Mouse (Mus musculus) liver, embryonic 14.5 days (tissue): ENCODE data around the gene Dhrs4. TPM values are rescaled to one million over a fixed set of nuclear protein-coding genes. Genes with fewer than 3 reads are reported as not detected.

Source experiments
- ATAC-seq: fragments of 200-750 bp; cut with Nextera tagmentation; 2 replicates; pipeline ENCODE4 v1.8.0; 2017; ENCODE audit warnings: moderate number of reproducible peaks, mild to moderate bottlenecking, moderate library complexity; ENCODE audit not compliant: insufficient read depth
- DNase-seq, 3 experiments: peaks; one replicate each; pipeline ENCODE4 v3.0.0-alpha.2; 2012 to 2013; ENCODE audit warnings: low read depth in 3 of 3, low spot score in 3 of 3
- H3K27ac ChIP-seq: fragments of 300-500 bp; sonication (generic); 2 replicates; pipeline ENCODE4 v1.5.1; 2014; ENCODE audit warnings: moderate library complexity, mild to moderate bottlenecking, control low read depth, inconsistent platforms
- H3K27me3 ChIP-seq: fragments of 300-500 bp; sonication (generic); 2 replicates; pipeline ENCODE4 v1.6.1; 2014; ENCODE audit warnings: mild to moderate bottlenecking, low read length, moderate library complexity; ENCODE audit not compliant: control insufficient read depth, insufficient read depth
- H3K36me3 ChIP-seq: fragments of 300-500 bp; sonication (generic); replicated peaks from 2 replicates; pipeline ENCODE4 v1.6.1; 2014; ENCODE audit warnings: low read depth; ENCODE audit not compliant: control insufficient read depth, insufficient read depth
- H3K4me1 ChIP-seq, 2 experiments: fragments of 200-500 bp in 1 of 2; fragments of 300-500 bp in 1 of 2; sonication (generic) in 1 of 2; replicated peaks; 2 replicates each; pipeline ENCODE4 v1.6.1; 2012 to 2014; ENCODE audit warnings: antibody characterized with exemption in 1 of 2, inconsistent platforms in 1 of 2, low read length in 1 of 2; ENCODE audit not compliant: control insufficient read depth in 2 of 2, insufficient read depth in 2 of 2
- H3K4me2 ChIP-seq: fragments of 300-500 bp; sonication (generic); 2 replicates; pipeline ENCODE4 v1.6.1; 2014; ENCODE audit warnings: low read depth, mild to moderate bottlenecking, control low read depth, moderate library complexity
- H3K4me3 ChIP-seq, 2 experiments: fragments of 200-500 bp in 1 of 2; fragments of 300-500 bp in 1 of 2; sonication (generic) in 1 of 2; 2 replicates each; pipeline ENCODE4 v1.5.1; 2012 to 2014; ENCODE audit warnings: low read depth in 2 of 2, low read length in 2 of 2, mild to moderate bottlenecking in 2 of 2, control low read depth in 1 of 2, inconsistent platforms in 1 of 2, moderate library complexity in 1 of 2; ENCODE audit not compliant: insufficient read depth in 1 of 2
- H3K9ac ChIP-seq: fragments of 300-500 bp; sonication (generic); replicated peaks from 2 replicates; pipeline ENCODE4 v1.6.1; 2014; ENCODE audit warnings: mild to moderate bottlenecking, control low read depth, moderate library complexity
- H3K9me3 ChIP-seq: fragments of 300-500 bp; sonication (generic); 2 replicates; pipeline ENCODE4 v1.6.1; 2016; ENCODE audit warnings: low read length, mixed read lengths; ENCODE audit not compliant: control insufficient read depth
- CTCF ChIP-seq: IDR thresholded peaks from 2 replicates; pipeline ENCODE4 v1.5.1; 2016; ENCODE audit warnings: antibody characterized with exemption, low read depth, control low read depth
- EP300 ChIP-seq: IDR thresholded peaks from 2 replicates; pipeline ENCODE4 v1.6.1; 2016; ENCODE audit warnings: antibody characterized with exemption, low read depth
- WGBS: fragments of 180-500 bp; shearing (Covaris S2); extraction: QIAGEN DNeasy Blood & Tissue Kit; methylation state at CpG from one replicate; pipeline ENCODE4 v1.1.7; 2014; ENCODE audit not compliant: insufficient replicate concordance; 5-methylcytosine and 5-hydroxymethylcytosine counted together
- polyA plus RNA-seq, 2 experiments: library from polyadenylated mRNA; depleted of rRNA in 1 of 2; stranded (reverse) in 1 of 2; unstranded in 1 of 2; fragments of >200 nt; fragmentation: Nextera tagmentation in 1 of 2; extraction: Ambion mirVana in 1 of 2; gene quantifications; 2 replicates each; pipeline versions ENCODE4 v1.2.1 to v1.2.3; 2012 to 2014

The Dhrs4 gene
- polyA plus RNA-seq, 2 experiments: 40.4 to 44.1 TPM

GRCm38 (mm10) chr14:55505612-55506011 lies 27.1 kb downstream of the Dhrs4 start:
- H3K36me3 ChIP-seq: no peaks in the 10 kb centered on the region
- no peaks in the 10 kb centered on the region for H3K9me3 ChIP-seq
- no peak overlapping the region for H3K27ac ChIP-seq
- H3K27me3 ChIP-seq: no peaks in the 10 kb centered on the region
- H3K9ac ChIP-seq: no peak overlapping the region
- no peak for TF ChIP-seq CTCF
- no peak for TF ChIP-seq EP300
- no peak overlapping the region for H3K4me2 ChIP-seq
- ATAC-seq: no peak
- H3K4me3 ChIP-seq: no peak overlapping the region
- no peak for DNase-seq
- H3K4me1 ChIP-seq: no peaks in the 10 kb centered on the region
- 79% methylated on average over 9 of the region's 9 CpGs for WGBS

- 46% methylated on average over 7 of the region's 7 CpGs for WGBS
- no peaks in the 10 kb centered on the region for H3K9me3 ChIP-seq
- H3K27ac ChIP-seq: no peak overlapping the region
- peaks cover 11% of the 10 kb centered on the region for H3K27me3 ChIP-seq
- TF ChIP-seq EP300 (no peak), CTCF (no peak)
- no peak overlapping the region for H3K4me3 ChIP-seq
- no peaks in the 10 kb centered on the region for H3K4me1 ChIP-seq
- no peak overlapping the region for H3K4me2 ChIP-seq
- no peak overlapping the region for H3K9ac ChIP-seq
- DNase-seq (no peak), ATAC-seq (no peak)
- no peaks in the 10 kb centered on the region for H3K36me3 ChIP-seq
Observed at GRCm38 (mm10) chr14:55507801-55508200, 29.2 kb downstream of the Dhrs4 start.

- Histone ChIP-seq H3K36me3 (no peaks in the 10 kb centered on the region), H3K4me2 (no peak overlapping the region), H3K27ac (no peak overlapping the region), H3K27me3 (peaks cover 11% of the 10 kb centered on the region), H3K4me3 (no peak overlapping the region), H3K9ac (no peak overlapping the region), H3K4me1 (peaks cover 5 to 10% of the 10 kb centered on the region in 2 experiments; a peak in 3 of 4 replicates), H3K9me3 (no peaks in the 10 kb centered on the region)
- TF ChIP-seq CTCF (no peak), EP300 (no peak)
- WGBS: 70% methylated on average over 10 of the region's 10 CpGs
- DNase-seq (no peak), ATAC-seq (no peak)
Observed at GRCm38 (mm10) chr14:55509540-55509939, 31.0 kb downstream of the Dhrs4 start.

- H3K27me3 ChIP-seq: peaks cover 11% of the 10 kb centered on the region
- WGBS: 60% methylated on average over 22 of the region's 22 CpGs
- no peaks in the 10 kb centered on the region for H3K36me3 ChIP-seq
Observed at GRCm38 (mm10) chr14:55510125-55510731, 31.7 kb downstream of the Dhrs4 start, which contains the start of gene Cpne6. Gene Cpne6, plus strand, starts transcription at chr14:55510445.

GRCm38 (mm10) chr14:55511037-55511436 lies 32.5 kb downstream of the Dhrs4 start:
- Histone ChIP-seq H3K9me3 (no peaks in the 10 kb centered on the region), H3K27me3 (peaks cover 11% of the 10 kb centered on the region), H3K9ac (no peak overlapping the region), H3K36me3 (no peaks in the 10 kb centered on the region), H3K4me1 (peaks cover 5 to 10% of the 10 kb centered on the region in 2 experiments; a peak in 3 of 4 replicates), H3K4me3 (no peak overlapping the region), H3K4me2 (no peak overlapping the region), H3K27ac (no peak overlapping the region)
- WGBS: 34% methylated on average over 7 of the region's 7 CpGs
- TF ChIP-seq CTCF (no peak), EP300 (no peak)
- no peak for DNase-seq
- no peak for ATAC-seq

More at GRCm38 (mm10) chr14:55510125-55510731, 31.7 kb downstream of the Dhrs4 start, which contains the start of gene Cpne6:
- ATAC-seq (no peak), DNase-seq (no peak)
- H3K9ac ChIP-seq: no peak within 1 kb of the TSS
- H3K4me3 ChIP-seq: no peak within 1 kb of the TSS
- no peak within 1 kb of the TSS for H3K4me2 ChIP-seq
- TF ChIP-seq CTCF: no peak
- TF ChIP-seq EP300: no peak
- peaks cover 5 to 10% of the 10 kb centered on the region in 2 experiments; a peak in 3 of 4 replicates for H3K4me1 ChIP-seq
- H3K27ac ChIP-seq: no peak within 1 kb of the TSS
- H3K9me3 ChIP-seq: no peaks in the 10 kb centered on the region
